Mouse (Mus musculus): ENCODE measurements at regions not wholly inside any gene's neighbourhood (a gene's known extent, or its start where the extent isn't known, plus 50 kb on each side); places are given as distances from the start of the nearest gene placed in this dataset.

DNA sequence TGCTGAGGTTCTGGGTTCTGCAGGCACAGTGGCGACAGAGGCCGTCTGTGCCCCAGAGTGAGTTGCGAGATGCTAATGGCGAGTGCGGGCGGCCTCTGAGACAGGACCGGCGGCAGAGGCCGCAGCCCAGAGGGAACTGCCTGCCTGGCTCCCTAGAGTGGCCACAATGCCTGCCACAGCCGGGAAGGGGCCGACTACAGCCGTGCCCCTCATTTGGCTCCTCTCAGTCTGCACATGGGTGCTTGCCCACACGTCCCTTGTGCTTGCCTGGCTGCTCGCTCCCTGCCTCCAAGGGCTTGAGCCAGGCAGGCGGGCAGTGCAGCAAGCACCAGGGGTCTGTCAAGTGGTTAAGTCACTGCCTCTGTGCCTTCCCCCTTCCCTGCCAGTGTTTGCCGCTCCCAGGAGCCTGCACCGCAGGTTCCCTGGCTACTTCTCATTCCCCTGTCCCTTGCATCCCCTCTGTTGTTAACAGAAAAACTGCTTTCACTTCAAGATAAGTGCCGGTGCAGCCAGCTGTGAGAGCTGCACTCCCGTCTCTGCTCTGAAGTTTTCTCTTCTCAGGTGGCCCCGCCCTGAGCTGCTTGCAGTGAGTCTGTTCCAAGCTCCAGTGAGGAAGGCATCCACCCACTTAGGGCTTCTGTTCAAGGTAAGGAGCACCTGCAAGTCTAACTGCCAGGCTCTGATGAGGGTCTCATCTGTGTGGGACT lies 64.1 kb upstream of the Tgm3 start:
- TF ChIP-seq POLR2A (IDR thresholded peaks at IDR 0.05; ENCODE audit: insufficient read depth, low read depth, low read length) (no peak), CTCF (IDR thresholded peaks at IDR 0.05; ENCODE audit: insufficient read depth, low read depth, low read length) (no peak)
